Mouse (Mus musculus) E14TG2a.4 (cell line): ENCODE measurements around the gene Wif1.

Experiments
- CTCF ChIP-seq: conservative IDR thresholded peaks from 2 replicates; pipeline ENCODE4 v1.5.1; 2014; ENCODE audit warnings: low read length
- NANOG ChIP-seq: IDR thresholded peaks from 2 replicates; pipeline ENCODE4 v1.6.1; 2014; ENCODE audit warnings: borderline replicate concordance, low read length, mixed read lengths
- POU5F1 ChIP-seq: IDR thresholded peaks from 2 replicates; pipeline ENCODE4 v1.6.1; 2014; ENCODE audit warnings: low read length, borderline replicate concordance

- TF ChIP-seq CTCF (peak; percentile 46), POU5F1 (no peak), NANOG (no peak)
Observed at GRCm38 (mm10) chr10:121070742-121071141, 37.0 kb downstream of the Wif1 start.
